Mouse (Mus musculus) bone marrow macrophage, adult 2 months (primary cell): ENCODE results near the gene B3gnt8. TPM values are rescaled to one million over a fixed set of nuclear protein-coding genes. Genes with fewer than 3 reads are reported as not detected.

Experiments
- H3K27ac ChIP-seq: 2 replicates; pipeline ENCODE4 v1.5.1; 2012; ENCODE audit warnings: low read depth, low read length; ENCODE audit not compliant: insufficient read depth
- H3K4me1 ChIP-seq: 2 replicates; pipeline ENCODE4 v1.6.1; 2012; ENCODE audit warnings: low read length; ENCODE audit not compliant: control insufficient read depth, insufficient read depth
- H3K4me3 ChIP-seq: 2 replicates; pipeline ENCODE4 v1.5.1; 2012; ENCODE audit warnings: mild to moderate bottlenecking, low read length, moderate library complexity; ENCODE audit not compliant: insufficient read depth
- CTCF ChIP-seq: IDR thresholded peaks from 2 replicates; pipeline ENCODE4 v1.5.1; 2012; ENCODE audit warnings: low read depth, mild to moderate bottlenecking, low read length, moderate library complexity
- POLR2A ChIP-seq: IDR thresholded peaks from 2 replicates; pipeline ENCODE4 v1.6.1; 2012; ENCODE audit warnings: mild to moderate bottlenecking, low read depth, low read length, borderline replicate concordance
- polyA plus RNA-seq: library from polyadenylated mRNA; stranded (reverse); fragments of >200 nt; gene quantifications from 2 replicates; pipeline ENCODE4 v1.2.4, GENCODE M21; 2012; ENCODE audit not compliant: missing spikeins, insufficient read depth, insufficient read length

Gene B3gnt8
- polyA plus RNA-seq, 1 experiment, result 59.1 TPM

DNA sequence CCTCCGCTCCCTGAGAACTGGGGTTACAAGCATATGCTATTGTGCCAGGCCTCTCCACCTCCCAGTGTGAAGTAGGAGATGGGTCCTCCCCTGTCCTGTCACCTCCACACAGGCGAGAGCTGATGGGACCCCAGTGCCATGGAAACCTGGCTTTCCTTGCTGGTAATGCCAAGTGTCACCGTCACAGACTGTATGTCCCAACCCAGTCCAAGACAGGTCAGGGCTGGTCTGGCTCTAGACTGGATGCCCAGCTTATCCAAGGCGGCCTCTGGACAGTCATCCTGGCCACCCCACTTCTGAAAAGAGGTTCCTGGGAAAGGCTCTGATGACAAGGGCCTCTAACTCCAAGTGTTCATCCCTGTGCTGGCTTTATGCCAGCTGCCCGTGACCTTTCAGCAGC, 10.6 kb downstream of the B3gnt8 start:
- peaks cover 19% of the 10 kb centered on the region for H3K4me1 ChIP-seq
- TF ChIP-seq POLR2A, result no peak
- TF ChIP-seq CTCF, result no peak
- H3K4me3 ChIP-seq, result no peak overlapping the region
- H3K27ac ChIP-seq, result no peak overlapping the region

DNA sequence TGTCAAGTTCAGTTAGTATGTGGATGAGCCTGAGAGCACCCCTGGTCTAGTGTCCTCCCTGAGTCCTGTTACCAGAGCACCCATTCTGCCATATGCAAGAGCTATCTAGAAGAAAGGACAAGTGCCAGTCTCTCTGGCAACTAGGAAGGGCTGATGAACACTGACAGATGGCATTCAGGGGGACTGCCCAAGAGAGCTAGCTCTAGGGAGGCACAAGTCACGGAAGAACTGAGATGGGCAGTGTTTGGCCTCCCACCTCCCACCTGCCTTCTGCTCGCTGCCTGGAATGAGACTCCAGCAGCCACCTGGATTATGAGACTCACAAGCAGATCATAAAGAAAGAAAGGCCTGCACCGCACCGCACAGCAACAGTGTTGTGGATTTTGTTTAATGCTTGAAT, 13.3 kb downstream of the B3gnt8 start:
- peaks cover 10% of the 10 kb centered on the region for H3K4me1 ChIP-seq
- H3K27ac ChIP-seq, result no peak overlapping the region

DNA sequence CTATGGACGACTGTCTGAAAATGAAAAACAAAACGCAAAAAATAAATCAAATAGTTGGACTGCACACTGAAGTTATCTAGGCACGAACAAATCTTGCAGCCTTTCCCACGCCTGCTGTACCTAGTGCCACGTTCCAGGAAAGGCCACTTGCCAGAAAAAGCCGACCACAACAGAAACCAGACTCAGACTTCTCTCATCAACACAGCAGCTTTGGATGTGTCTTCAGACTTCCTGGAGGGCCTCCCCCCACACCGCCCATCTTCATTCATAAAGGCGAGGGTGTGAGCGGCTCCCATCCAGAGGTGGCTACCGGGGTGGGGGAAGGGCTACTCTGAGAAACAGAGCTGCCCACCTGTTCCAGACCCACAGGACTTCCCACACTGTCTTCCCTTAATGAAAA, 17.7 kb downstream of the B3gnt8 start:
- no peak for TF ChIP-seq CTCF
- no peak for TF ChIP-seq POLR2A
- H3K27ac ChIP-seq, result no peak overlapping the region
- H3K4me1 ChIP-seq, result peaks cover 21% of the 10 kb centered on the region
- no peak overlapping the region for H3K4me3 ChIP-seq

More for the DNA sequence above, 13.3 kb downstream of the B3gnt8 start:
- no peak overlapping the region for H3K4me3 ChIP-seq
- TF ChIP-seq POLR2A (no peak), CTCF (no peak)

DNA sequence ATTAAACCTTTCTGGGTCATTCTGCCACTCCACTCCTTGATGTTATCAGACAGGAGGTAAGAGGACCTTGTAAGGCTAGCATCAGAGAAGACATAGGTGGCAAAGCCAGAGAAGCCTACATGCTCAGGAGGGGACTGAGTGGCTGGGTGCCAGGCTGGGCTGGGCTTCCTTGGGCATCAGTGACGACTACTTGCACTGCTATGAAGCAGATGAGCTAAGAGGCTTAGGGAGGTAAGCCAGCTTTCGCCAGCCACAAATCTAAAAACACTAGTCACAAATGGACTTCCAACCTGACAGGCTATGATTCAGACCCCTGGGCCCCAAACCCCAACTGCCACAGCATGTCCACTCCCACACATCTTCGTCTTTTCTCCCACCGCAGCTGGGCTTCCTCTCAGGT, 18.2 kb downstream of the B3gnt8 start:
- TF ChIP-seq POLR2A (no peak), CTCF (no peak)
- Histone ChIP-seq H3K27ac (no peak overlapping the region), H3K4me1 (peaks cover 26% of the 10 kb centered on the region), H3K4me3 (no peak overlapping the region)

DNA sequence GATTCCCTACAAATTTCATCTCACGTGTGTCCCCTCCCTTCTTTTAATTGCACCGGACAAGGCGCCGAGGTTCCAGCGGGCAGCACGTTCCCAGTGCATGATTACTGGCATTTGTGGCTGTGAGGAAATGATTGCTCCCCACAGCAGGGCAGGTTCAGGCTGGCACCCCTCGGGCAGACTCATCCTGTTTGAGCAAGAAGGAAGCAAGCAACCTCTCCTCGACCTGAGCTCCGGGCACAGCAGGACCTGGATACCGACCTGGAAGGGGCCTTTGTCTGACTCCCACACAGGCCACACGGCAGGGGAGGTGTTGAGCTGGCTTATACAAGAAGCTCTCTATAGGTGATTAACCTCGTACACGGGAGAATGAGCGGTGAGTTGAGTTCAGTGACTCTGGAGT, 18.6 kb downstream of the B3gnt8 start:
- Histone ChIP-seq H3K4me3 (no peak overlapping the region), H3K4me1 (peaks cover 29% of the 10 kb centered on the region), H3K27ac (no peak overlapping the region)
- TF ChIP-seq POLR2A (no peak), CTCF (no peak)

DNA sequence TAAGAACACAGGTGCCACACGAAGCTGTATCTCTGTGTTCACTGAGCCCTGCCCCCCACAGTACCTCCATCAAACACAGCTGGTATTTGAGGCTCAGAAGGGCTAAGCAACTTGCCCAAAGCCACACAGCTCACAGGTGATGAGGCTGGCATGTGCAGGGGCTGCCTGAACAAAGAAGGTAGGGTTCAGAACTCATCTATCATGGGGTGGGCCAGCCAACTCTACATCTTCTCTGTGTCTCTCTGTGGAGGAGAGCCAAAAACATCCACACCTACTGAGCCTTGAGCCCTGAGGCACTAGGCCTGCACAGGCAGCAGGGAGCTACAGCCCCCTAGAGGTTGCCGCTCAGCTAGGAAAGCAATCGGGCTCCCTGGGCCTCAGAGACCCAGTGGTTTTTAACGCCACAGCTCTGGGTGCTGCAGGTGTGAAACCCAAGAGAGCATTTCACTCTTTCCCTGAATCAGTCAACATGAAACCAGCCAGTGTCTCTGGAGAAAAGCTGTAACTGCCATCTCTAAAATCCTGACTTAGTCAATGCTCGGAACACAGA, 21.2 kb downstream of the B3gnt8 start:
- Histone ChIP-seq H3K4me3 (no peak overlapping the region), H3K4me1 (peaks cover 46% of the 10 kb centered on the region), H3K27ac (no peak overlapping the region)
- TF ChIP-seq POLR2A (no peak), CTCF (no peak)

DNA sequence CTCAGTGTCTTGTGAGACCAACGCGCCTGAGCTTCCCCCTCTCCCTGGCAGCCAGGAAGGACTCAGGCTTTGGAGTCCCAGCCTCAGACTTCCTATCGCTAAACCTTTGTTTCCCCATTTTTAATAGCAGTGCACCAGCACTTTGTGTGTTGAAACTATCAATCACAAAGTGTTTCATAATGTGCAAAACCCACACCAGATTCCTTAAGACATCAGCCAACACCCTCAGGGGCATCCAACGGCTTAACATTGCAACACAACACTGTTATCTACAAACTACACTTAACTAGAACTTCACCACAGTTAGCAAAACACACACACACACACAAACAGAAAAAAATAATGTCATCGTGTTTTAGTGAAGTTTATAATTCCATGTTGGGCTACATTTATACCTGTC, 23.4 kb downstream of the B3gnt8 start:
- Histone ChIP-seq H3K27ac (peak overlapping the region; percentile 90), H3K4me1 (peaks cover 35% of the 10 kb centered on the region), H3K4me3 (no peak overlapping the region)
- TF ChIP-seq CTCF (no peak), POLR2A (no peak)

DNA sequence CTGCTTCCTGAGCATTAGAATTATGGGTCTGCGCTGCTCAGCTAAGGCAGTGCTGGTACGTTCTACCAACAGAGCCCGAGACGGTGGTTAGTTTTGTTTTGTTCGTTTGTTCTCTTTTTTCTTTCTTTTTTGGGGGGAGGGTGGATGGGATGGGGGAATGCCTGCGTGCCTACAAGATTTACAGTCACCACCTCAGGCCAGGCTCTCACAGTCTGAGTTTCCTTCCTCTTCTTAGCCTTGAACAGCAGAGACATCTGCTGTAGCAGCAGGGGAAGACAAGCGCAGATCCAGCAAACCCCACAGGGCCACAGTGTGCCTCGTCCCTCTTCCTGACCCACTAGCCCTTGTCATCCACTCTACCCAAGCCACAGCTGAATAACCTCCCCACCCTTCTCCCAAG, 24.8 kb downstream of the B3gnt8 start:
- Histone ChIP-seq H3K4me1 (peaks cover 33% of the 10 kb centered on the region), H3K4me3 (peak overlapping the region; percentile 19), H3K27ac (peak overlapping the region; percentile 90)
- TF ChIP-seq POLR2A (no peak), CTCF (peak; percentile 40)

DNA sequence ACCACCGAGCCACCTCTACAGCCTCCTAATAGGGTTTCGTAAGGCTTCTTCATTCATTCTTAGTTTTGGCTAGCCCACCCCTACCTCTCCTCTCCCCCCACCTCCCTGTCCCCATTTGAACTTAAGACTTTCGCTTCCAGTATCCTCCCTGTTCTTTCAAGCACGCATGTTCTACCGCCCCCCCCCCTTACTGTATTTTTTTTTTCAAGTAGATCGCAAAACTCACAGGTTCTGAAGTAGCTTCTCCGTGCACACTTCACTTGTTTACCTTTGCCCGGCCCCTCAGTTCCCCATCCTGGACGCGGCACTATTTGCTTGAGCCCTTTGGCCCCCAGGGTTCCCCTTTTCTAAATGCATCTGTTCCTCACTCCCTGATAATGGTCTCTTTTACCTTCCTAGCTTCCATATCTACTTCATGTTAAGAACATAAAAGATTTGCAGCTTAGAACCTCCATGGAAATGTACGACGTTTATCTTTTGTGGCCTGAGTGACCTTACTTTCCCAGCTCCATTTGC, 25.8 kb downstream of the B3gnt8 start:
- no peak overlapping the region for H3K27ac ChIP-seq

DNA sequence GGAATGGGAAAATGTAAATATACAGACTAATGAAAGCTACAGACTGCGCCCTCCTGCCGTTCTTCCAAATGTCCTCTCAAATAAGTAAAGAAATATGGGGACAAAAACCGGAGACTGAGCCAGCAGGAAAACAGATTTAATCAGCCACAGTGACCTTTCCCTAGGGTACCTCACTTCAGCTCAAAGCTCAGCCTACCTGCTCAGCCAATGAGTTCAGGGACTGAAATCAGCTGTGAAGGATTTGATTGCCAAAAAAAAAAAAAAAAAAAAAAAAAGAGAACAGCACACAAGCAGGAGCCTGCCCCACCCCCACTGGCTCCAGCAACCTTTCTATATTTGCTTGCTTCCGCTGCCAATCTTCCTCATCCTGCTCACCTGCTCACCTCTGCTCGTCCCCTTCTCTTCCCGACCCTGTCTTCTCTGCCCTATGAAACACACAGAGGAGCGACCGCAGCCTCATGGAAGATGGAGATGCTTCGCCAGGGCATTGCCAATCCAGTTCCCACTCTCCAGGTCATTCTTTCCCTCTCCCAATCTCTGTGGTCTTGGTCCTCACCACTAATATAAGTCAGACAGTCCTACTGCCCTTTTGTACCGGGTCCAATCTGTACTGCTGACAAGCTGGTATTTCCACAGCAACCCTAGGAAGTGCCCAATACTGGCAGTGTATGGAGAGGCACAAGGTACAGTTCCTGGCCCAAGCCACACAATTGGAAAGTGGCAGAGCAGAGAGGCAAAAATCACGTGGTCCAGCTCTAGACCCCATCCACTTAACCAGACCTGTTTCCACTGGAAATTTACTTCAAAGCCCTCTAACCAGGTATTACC, 29.4 kb downstream of the B3gnt8 start:
- Histone ChIP-seq H3K4me3 (no peak overlapping the region), H3K4me1 (peaks cover 16% of the 10 kb centered on the region), H3K27ac (no peak overlapping the region)
- TF ChIP-seq CTCF (no peak), POLR2A (no peak)

More for the DNA sequence above, 25.8 kb downstream of the B3gnt8 start:
- TF ChIP-seq POLR2A (no peak), CTCF (0 out of 2 replicates have a peak, but pooled peaks have one; percentile 1)
- Histone ChIP-seq H3K4me3 (no peak overlapping the region), H3K4me1 (peaks cover 33% of the 10 kb centered on the region)

DNA sequence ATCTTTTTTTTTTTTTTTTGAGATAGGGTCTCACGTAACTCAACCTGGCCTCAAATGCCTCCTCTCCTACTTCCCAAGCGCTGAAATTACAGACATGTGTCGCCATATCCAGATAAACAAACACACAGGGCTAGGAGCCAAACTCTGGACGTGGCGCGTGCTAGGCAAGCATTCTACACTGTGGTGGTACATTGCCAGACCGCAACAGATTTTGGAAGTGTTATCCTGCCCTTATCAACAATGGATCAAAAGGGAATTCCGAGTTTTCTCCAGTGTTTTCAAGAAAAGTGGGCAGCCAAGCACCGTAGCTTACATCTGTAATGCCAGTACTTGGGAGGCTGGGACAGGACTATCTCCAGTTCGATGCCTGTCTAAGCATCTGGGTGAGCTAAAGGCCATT, 31.3 kb downstream of the B3gnt8 start:
- Histone ChIP-seq H3K27ac (no peak overlapping the region; the same call in 1 of the 2 replicates), H3K4me3 (peak overlapping the region; percentile 78), H3K4me1 (peaks cover 17% of the 10 kb centered on the region)
- TF ChIP-seq CTCF (no peak), POLR2A (no peak)
